Mouse (Mus musculus) liver, adult 2 months (tissue): ENCODE results near the gene Dnmt3a.

Experiments used
- CTCF ChIP-seq: fragments of 200-500 bp; IDR thresholded peaks from 2 replicates; pipeline ENCODE4 v1.5.1; 2011; ENCODE audit warnings: low read depth, low read length, control low read depth
- POLR2A ChIP-seq: fragments of 200-500 bp; IDR thresholded peaks from 2 replicates; pipeline ENCODE4 v1.6.1; 2011; ENCODE audit warnings: low read length, control low read depth; ENCODE audit not compliant: insufficient read depth; ENCODE audit errors: extremely low read depth

DNA sequence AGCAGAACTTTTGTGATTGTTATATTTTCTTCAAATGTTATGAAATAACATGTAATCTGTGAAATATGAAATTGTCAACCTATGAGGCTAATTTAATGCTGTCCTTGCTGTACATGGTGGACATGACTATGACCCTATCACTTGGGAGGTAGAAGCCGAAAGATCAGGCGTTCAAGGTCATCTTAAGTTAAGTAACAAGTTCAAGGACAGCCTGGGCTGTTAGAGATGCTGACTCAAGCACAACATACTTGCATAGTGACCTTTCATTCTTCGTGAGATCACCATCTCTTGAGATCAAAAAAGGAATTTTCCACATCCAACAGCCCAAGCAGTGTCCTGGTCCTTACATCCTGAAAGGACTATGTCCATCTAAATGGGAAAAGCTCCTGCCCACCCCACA lies 49.6 kb upstream of the Dnmt3a start:
- TF ChIP-seq CTCF: no peak
- TF ChIP-seq POLR2A: no peak
